Mouse (Mus musculus) ES-E14 (cell line): Measurements from ENCODE around the gene Gm16381.
"Not testable (repeated sequence)": the region's sequence is repeated elsewhere in the genome, so short reads cannot be mapped to it uniquely, and the experiment has no call there.

Experiments
- MAFK ChIP-seq: IDR thresholded peaks from 2 replicates; pipeline ENCODE4 v1.6.1; 2014; ENCODE audit warnings: mild to moderate bottlenecking, low read depth, low read length, inconsistent platforms; ENCODE audit not compliant: insufficient read depth
- ZC3H11A ChIP-seq: IDR thresholded peaks from 2 replicates; pipeline ENCODE4 v1.6.1; 2012; ENCODE audit warnings: low read depth, mild to moderate bottlenecking, inconsistent platforms, low read length, borderline replicate concordance

DNA sequence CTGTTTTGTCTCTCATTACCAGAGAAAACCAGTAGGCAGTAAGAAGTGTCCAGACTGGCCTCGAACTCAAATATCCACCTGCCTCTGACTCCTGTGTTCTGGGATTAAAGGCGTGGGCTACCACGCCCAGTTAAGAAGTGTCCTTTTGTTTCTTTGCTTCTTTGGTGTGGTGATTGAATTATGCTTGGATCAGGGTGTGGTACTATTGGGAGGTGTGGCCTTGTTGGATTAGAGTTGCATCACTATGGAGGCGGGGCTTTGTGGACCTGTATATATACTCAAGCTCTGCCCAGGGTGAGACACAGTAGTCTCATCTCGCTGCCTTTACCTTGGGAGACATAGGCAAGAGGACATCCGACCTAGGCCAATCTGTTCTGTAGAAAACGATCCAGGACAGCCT lies 25.9 kb downstream of the Gm16381 start, which contains the start of gene Gm4027:
- TF ChIP-seq MAFK, ZC3H11A: not testable (repeated sequence)
